Comparison of ENCODE assay signal across 8 mouse cellular contexts in the genomic region with DNA sequence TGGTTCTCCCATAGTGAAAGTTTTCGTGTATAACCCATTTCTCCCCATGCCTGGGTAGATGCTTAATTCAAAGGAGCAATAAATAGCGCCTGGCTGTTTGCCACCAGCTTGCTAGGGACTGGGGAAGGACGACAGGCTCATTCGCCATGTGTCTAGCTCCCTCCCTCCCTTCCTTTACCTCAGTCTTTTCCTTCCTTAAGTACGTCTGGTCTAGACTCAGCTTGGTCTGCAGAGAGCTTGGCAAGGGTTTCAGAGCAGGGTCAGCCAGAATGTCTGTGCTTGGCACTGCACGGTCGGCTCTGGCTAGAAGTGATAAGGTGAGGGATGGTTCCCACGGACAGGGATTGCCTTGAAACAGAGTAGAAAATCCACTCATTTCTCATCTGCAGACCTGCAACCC.
DNase-seq lines count a peak whose midpoint lies in the region; ATAC-seq and TF ChIP-seq lines count a peak whose summit lies in the region.

No protein-coding gene starts in this region.

- 37% methylated on average over 8 of the region's 8 CpGs for WGBS in kidney, adult 2 months
- 44% methylated on average over 8 of the region's 8 CpGs for WGBS in kidney, embryonic 14.5 days
- WGBS in heart, embryonic 16.5 days, result 10% methylated on average over 8 of the region's 8 CpGs

- H3K27ac ChIP-seq in kidney, adult 2 months (ENCODE audit: insufficient read depth, low read depth, low read length), result no peak overlapping the region
- H3K27ac ChIP-seq in kidney, embryonic 14.5 days (ENCODE audit: low read depth, low read length), result no peak overlapping the region
- peak overlapping the region; percentile 72 for H3K27ac ChIP-seq in heart, embryonic 16.5 days (ENCODE audit: low read length)

- no peak overlapping the region for H3K4me2 ChIP-seq in kidney, embryonic 14.5 days (replicated peaks; ENCODE audit: low read depth, low read length)
- peak overlapping the region; percentile 50 for H3K4me2 ChIP-seq in heart, embryonic 16.5 days (ENCODE audit: low read depth, low read length)

- H3K9ac ChIP-seq in kidney, embryonic 14.5 days (ENCODE audit: low read depth, low read length), result no peak overlapping the region
- H3K9ac ChIP-seq in heart, embryonic 16.5 days (ENCODE audit: low read length), result 0 out of 2 replicates have a peak overlapping the region, but pooled peaks have one; percentile 2

- H3K4me3 ChIP-seq in kidney, adult 2 months (ENCODE audit: insufficient read depth, low read depth, low read length), result no peak overlapping the region
- no peak overlapping the region for H3K4me3 ChIP-seq in kidney, embryonic 14.5 days (ENCODE audit: low read length)
- peak overlapping the region; percentile 15; the same call in 1 of the 2 replicates for H3K4me3 ChIP-seq in heart, embryonic 16.5 days (ENCODE audit: low read length)

- ATAC-seq in kidney, embryonic 14.5 days (ENCODE audit: low FRiP score, low TSS enrichment), result no peak
- peak; percentile 78 for ATAC-seq in heart, embryonic 16.5 days (replicated peaks; ENCODE audit: extremely low read depth, insufficient read depth, low FRiP score)

- no peak for TF ChIP-seq CTCF in kidney, adult 2 months (conservative IDR thresholded peaks at IDR 0.05; ENCODE audit: insufficient read depth, insufficient read length, low read depth, low read length)

- peak; percentile 39 for DNase-seq in kidney, adult 2 months
- DNase-seq in NIH3T3 (ENCODE audit: low read depth), result peak; percentile 36
- peak; percentile 6 for DNase-seq in cerebellum, adult 9-10 months
- DNase-seq in spleen, postnatal 14 days (ENCODE audit: low spot score in 2 of 2), result no peak
- no peak for DNase-seq in right cerebral cortex, postnatal 25 days
- no peak for DNase-seq in left cerebral cortex, adult 18-20 months (ENCODE audit: low spot score in 2 of 2)

- no peaks in the 10 kb centered on the region for H3K9me3 ChIP-seq in kidney, embryonic 14.5 days (ENCODE audit: control insufficient read depth, low read length)
- H3K9me3 ChIP-seq in heart, embryonic 16.5 days (replicated peaks; ENCODE audit: control insufficient read depth, low read length), result 0 out of 2 replicates have a peak, but pooled peaks cover 5% of the 10 kb centered on the region

- no peak for TF ChIP-seq POLR2A in kidney, adult 2 months (IDR thresholded peaks at IDR 0.05; ENCODE audit: low read depth, low read length)

- H3K4me1 ChIP-seq in kidney, adult 2 months (ENCODE audit: control insufficient read depth, insufficient read depth, low read length), result no peaks in the 10 kb centered on the region
- no peaks in the 10 kb centered on the region for H3K4me1 ChIP-seq in kidney, embryonic 14.5 days (ENCODE audit: control insufficient read depth, insufficient read depth, low read length)
- H3K4me1 ChIP-seq in heart, embryonic 16.5 days (ENCODE audit: control insufficient read depth, insufficient read depth, low read length), result peaks cover 18% of the 10 kb centered on the region

- H3K27me3 ChIP-seq in kidney, adult 2 months (replicated peaks; ENCODE audit: control insufficient read depth, insufficient read depth, low read length), result no peaks in the 10 kb centered on the region
- H3K27me3 ChIP-seq in kidney, embryonic 14.5 days (ENCODE audit: control insufficient read depth, insufficient read depth, low read length), result no peaks in the 10 kb centered on the region
- H3K27me3 ChIP-seq in heart, embryonic 16.5 days (ENCODE audit: control insufficient read depth, insufficient read depth, low read length), result no peaks in the 10 kb centered on the region

- no peaks in the 10 kb centered on the region for H3K36me3 ChIP-seq in kidney, adult 2 months (ENCODE audit: control insufficient read depth, insufficient read depth, low read length)
- no peaks in the 10 kb centered on the region for H3K36me3 ChIP-seq in kidney, embryonic 14.5 days (ENCODE audit: control insufficient read depth, insufficient read depth, low read length)
- H3K36me3 ChIP-seq in heart, embryonic 16.5 days (ENCODE audit: control insufficient read depth, insufficient read depth), result peaks cover 8% of the 10 kb centered on the region; the same call in 1 of the 2 replicates

Comparison
In these comparisons a context has a peak if more than half of its experiments do, and no peak if none do; other contexts are left out.
1. DNase-seq: peak in kidney, adult 2 months (single experiment), NIH3T3 (single experiment) and cerebellum, adult 9-10 months (single experiment); none in spleen, postnatal 14 days (0 of 2), right cerebral cortex, postnatal 25 days (single experiment) and left cerebral cortex, adult 18-20 months (0 of 2).